Mouse (Mus musculus) right cerebral cortex, postnatal 10 days (tissue): ENCODE results near the gene Hoxd1.

Source experiments
- DNase-seq, 2 experiments: peaks; one replicate each; pipeline ENCODE4 v3.0.0; 2021; ENCODE audit warnings: low spot score in 2 of 2

The Hoxd1 gene

DNA sequence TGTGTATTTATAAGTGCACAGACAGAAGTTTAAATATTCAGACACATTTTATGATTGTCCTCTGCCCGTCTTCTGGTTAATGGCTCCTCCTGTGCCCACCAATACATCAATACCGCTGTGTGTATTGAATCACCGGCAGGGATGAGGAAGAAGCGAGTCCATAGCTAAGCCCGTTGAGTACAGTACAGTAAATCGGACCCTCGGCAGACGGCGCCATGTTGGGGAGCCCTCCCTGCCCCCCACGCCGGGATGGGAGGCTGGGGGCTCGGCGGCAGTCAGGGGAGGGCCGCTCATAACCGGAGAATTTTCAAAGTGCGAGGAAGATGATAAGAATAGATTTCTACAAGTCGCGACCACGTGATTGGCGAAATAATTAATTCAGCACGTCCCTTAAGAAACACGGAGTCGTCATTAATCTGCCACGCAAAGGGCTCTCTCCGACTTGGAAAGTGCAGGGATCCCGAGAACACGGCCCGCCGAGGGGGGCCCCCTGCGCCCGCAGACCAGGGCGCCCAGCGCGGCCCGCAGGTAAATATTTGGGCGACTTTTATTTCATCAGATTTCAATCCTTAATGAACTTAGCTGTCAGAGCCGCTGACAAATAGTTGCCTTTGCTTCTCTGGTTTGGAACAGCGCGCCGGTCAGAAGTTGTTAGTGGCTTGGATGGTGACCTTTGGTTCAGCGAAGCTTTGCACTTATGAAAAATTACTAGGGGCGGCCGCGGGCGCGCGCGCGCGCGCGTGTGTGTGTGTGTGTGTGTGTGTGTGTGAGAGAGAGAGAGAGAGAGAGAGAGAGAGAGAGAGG, 30.1 kb upstream of the Hoxd1 start:
- DNase-seq = no peak

DNA sequence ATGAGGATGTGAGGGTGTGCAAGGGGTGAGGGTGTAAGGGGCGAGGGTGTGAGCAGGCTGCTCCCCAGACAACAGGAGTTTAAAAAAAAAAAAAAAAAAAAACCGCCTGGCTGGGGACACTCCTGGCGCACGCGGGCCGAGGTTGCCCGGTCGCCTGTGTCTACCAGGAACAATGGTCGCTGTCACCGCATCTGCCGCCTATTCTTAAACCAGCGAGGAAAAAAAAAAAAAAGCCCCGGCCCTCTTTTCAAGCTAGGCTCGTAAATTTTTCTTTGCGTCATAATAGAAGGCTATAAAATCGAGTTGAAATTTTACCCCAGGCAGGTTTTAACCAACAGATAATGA, 29.5 kb upstream of the Hoxd1 start:
- DNase-seq = no peak

GRCm38 (mm10) chr2:74733765-74734164, 29.0 kb upstream of the Hoxd1 start:
- no peak for DNase-seq

GRCm38 (mm10) chr2:74734451-74734850, 28.3 kb upstream of the Hoxd1 start:
- no peak for DNase-seq

- no peak for DNase-seq
Measured at GRCm38 (mm10) chr2:74734996-74735811, 27.6 kb upstream of the Hoxd1 start.

- no peak for DNase-seq
Measured at GRCm38 (mm10) chr2:74735851-74736687, 26.7 kb upstream of the Hoxd1 start.

GRCm38 (mm10) chr2:74736688-74737577, 25.8 kb upstream of the Hoxd1 start:
- no peak for DNase-seq

DNA sequence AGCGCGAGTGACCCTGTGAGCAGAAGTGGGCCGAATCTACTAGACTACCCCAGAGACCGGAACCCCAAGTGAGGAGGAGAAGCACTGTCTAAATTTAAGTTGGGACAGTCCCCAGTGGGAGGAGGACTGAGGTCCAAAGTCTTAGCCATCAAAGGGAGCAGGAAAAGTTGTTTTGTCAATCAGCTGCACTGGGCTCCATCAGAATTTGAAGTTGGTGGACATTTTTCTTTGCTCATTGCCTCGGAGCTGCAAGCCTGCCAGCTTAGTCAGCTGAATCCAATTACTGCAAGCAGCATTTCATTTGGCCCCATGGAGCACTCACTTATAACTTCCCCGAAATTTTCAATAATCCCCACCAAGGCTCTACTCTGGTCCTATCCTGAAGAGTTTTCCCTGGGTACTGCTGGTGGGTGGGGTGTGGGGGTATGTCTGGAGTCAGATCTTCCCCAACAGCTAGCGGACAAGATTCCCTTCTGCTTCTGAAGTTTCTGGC, 25.2 kb upstream of the Hoxd1 start:
- DNase-seq = no peak

DNA sequence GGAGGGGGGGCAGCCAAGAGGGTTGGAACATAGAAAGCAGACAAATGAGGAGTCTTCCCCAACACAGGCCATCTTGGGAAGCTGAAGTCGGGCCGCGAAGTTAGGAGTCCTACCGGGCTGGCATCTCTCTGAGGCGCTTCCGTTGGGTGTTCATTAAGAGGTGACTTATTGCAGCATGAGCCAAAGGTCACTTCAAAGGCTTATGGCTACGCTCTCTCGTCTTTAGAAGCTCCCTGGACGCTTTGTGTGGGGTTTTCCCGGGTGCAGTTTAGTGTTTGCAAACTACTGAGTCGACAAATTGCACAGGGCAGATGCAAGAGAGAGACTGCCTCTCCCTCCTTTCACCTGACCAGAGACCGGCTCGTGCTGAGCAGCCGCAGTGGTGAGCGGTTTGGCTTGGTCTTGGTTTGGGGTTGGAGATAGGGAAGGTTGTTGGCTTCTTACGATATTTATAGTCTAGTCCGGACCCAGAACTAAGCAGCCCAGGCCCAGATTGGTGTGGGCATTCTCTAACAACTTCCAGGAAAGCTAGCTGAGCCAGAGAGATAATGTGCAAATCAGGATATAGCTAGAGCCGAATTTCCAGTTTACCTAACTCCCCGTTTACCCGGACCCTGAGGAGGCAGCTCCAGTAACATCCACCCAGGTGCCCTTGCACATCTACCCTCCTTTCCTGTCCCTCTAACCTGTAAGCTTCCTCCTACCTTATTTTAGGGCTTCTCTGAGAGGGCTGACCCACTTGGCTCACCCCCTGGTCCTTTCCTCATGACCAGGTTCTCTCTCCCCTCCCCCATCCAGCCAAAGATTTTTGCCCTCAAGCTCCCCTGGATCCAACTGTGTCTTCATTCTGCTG, 23.9 kb upstream of the Hoxd1 start:
- DNase-seq = no peak

DNA sequence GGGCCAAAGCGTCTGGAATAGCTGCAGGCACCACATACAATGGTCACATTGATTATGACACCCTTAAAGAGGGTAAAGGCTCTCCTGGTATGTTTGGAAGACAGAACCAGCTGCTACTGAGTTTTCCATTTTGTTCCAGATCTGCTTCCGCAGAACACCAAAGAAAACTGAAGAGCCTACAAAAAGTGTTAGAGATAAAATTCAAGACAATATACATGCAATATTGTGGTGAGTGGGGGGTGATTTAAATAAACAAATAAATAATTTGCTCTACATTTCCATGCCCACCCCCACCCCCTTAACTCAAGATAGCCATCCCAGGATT, 23.3 kb upstream of the Hoxd1 start:
- no peak for DNase-seq

- DNase-seq = no peak
Measured at GRCm38 (mm10) chr2:74739869-74740268, 22.9 kb upstream of the Hoxd1 start.

GRCm38 (mm10) chr2:74740311-74741091, 22.3 kb upstream of the Hoxd1 start:
- DNase-seq = no peak

GRCm38 (mm10) chr2:74741252-74741978, 21.4 kb upstream of the Hoxd1 start:
- no peak for DNase-seq

GRCm38 (mm10) chr2:74741979-74742277, 20.9 kb upstream of the Hoxd1 start:
- no peak for DNase-seq

- DNase-seq = no peak
Measured at GRCm38 (mm10) chr2:74745540-74746297, 17.1 kb upstream of the Hoxd1 start.

GRCm38 (mm10) chr2:74746298-74746921, 16.4 kb upstream of the Hoxd1 start:
- DNase-seq = no peak

GRCm38 (mm10) chr2:74747006-74747405, 15.8 kb upstream of the Hoxd1 start:
- no peak for DNase-seq

GRCm38 (mm10) chr2:74747661-74748141, 15.1 kb upstream of the Hoxd1 start:
- no peak for DNase-seq
